Mouse (Mus musculus): ENCODE results near the gene Snf8.

Snf8 gene

DNA sequence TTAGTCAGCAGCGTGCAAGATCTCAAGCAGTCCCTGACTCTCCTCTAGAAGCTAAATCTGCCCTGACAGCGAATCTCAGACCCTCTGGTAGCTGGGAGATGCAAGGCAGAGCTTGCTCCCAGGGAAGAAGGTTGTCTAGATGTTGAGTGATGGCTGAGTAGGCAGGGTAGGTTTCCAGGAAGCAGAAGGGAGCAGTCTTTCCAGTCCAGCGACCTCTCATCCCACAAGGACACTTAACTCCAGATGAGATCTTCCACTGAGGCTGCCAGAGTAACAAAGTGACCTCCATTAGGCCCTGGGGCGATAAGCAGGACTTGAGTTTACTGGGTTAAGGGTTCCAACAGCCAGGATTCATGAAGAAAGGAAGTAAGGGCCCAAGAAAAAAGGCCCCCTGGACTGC lies 14.1 kb upstream of the Snf8 start:
- DNase-seq (ENCODE audit: low read depth, low spot score) = no peak

DNA sequence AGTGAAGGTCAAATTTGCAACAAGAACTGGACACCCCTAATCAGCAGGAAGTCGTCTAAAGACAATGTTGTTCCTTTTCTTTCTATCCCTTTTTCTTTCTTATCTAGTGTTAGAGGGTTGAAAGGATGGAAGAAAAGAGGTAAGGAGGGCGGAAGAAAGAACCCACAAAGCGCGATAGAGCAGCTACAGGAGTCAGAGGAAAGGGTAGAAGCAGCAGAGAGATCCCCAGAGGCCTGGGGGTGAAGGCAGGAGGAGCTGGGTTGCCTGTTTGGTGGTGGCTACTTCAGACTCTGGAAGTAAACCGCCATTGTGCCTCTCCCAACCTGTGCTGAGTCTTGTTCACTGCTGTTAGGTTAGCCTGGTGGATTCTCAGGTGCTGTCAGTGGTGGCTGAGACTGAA lies 6.6 kb upstream of the Snf8 start:
- no peak for DNase-seq (ENCODE audit: low read depth, low spot score)

DNA sequence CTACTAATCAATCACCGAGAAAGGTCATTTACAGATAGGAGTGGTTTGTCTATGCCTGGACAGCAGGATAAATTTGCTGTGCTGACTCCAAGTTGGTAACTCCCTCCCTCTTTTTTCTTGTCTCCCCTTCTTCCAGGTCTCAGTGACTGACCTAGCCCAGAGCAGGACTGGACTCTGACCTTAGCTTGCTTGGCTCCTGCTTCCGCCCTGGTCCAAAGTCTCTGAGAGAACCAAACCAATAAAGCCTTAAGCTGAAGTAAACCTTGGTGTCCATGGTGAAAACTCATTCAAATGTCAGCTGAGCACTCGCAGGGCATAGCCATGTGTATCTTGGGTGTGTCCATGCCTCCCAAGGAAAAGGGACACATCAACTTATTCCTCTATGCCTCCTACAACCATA lies 4.1 kb upstream of the Snf8 start:
- DNase-seq (ENCODE audit: low read depth, low spot score) = no peak

DNA sequence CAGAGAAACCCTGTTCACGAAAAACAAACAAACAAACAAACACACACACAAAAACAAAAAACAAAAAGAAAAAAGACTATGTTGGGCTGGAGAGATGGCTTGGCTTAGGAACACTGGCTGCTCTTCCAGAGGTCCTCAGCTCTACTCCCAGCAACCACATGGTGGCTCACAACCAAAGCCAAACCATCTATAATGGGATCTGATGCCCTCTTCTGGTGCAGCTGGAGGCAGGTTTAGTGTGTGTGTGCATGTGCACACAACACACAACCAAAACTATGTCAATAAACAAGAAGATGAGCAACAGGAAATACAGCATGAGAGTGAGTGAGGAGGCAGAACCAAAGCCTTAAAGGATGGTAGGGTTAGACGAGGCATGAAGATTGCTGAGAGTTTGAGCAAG lies 3.0 kb upstream of the Snf8 start:
- peak; percentile 77 for DNase-seq (ENCODE audit: low read depth, low spot score)

DNA sequence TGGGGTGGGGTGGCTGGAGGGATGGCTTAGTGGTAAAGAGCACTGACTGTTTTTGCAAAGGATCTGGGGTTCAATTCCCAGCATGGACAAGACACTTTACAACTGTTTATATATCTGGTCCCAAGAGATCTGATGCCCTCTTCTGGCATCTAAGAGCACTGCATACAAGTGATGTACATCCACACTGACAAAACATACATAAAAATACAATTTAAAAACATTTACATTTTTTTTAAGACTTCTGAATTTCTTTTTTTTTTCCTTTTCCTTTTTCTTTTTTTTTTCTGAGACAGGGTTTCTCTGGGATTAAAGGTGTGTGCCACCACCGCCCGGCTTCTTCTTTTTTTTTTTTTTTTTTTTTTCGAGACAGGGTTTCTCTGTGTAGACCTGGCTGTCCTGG lies 1.4 kb upstream of the Snf8 start:
- peak; percentile 80 for DNase-seq (ENCODE audit: low read depth, low spot score)

DNA sequence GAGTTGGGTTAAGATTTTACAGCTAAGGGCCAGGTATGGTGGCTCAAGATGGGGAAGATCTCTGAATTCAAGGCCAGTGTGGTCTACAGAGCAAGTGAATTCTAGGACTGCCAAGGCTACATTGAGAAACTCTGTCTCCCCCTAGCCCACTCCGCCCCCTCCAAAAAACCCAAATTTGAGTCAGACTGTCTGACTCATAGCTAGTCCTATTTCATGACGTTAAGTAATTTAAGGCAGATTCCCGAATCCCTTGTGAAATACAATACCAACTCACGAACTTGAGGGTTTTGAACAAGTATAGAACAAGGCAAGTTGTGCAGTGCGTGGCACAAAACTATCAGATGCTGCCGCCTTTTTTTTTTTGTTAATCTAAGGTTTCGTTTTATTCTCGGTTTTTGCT lies 569 bp upstream of the Snf8 start:
- no peak for DNase-seq (ENCODE audit: low read depth, low spot score)

DNA sequence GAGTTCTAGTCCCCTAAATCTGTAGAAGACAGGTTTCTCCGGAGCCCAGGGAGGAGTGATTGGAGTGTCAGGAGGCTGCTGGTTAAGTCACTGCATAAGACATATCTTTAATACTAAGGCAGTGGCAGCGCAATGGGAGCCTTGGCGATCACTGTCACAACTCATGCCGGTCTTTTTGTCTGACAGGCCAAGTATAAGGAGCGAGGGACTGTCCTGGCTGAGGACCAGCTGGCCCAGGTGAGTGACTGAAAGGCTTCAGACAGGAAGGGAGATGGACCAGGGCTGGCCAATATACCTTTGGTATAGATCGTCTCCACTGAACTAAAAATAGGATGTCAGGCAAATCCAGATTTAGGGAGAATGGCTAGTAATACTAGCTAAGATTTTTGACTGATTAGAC lies 448 bp downstream of the Snf8 start:
- DNase-seq (ENCODE audit: low read depth, low spot score) = no peak

DNA sequence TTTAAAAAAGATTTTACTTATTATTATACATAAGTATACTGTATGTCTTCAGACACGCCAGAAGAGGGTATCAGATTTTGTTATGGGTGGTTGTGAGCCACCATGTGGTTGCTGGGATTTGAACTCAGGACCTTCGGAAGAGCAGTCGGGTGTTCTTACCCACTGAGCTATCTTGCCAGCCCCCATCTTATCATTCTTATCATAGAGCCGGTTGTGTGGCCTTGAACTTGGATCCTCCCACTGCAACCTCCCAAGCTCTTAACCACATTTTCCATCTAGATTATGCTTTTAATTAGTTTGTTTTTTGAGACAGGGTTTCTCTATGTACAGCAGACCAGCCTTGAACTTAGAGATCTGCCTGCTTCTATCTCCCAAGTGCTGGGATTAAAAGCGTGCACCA lies 2.8 kb downstream of the Snf8 start:
- no peak for DNase-seq (ENCODE audit: low read depth, low spot score)

DNA sequence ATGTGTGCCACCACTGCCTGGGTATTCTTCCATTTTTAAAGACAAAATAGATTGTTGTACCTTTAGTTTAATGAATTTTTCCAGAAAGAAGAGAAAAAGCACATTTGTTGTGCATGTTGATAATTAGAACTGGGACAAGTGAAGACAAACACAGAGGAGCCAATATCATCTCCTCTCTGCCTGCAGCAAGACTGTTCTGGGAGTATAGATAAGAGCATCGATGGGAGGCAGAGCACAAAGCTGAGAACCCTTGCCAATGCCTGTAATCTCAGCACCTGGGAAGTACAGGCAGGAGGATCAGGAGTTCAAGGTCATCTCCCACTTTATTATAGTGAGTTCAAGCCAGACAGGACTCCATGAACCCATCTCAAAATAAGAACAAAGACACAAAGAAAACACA lies 3.9 kb downstream of the Snf8 start:
- DNase-seq (ENCODE audit: low read depth, low spot score) = no peak

DNA sequence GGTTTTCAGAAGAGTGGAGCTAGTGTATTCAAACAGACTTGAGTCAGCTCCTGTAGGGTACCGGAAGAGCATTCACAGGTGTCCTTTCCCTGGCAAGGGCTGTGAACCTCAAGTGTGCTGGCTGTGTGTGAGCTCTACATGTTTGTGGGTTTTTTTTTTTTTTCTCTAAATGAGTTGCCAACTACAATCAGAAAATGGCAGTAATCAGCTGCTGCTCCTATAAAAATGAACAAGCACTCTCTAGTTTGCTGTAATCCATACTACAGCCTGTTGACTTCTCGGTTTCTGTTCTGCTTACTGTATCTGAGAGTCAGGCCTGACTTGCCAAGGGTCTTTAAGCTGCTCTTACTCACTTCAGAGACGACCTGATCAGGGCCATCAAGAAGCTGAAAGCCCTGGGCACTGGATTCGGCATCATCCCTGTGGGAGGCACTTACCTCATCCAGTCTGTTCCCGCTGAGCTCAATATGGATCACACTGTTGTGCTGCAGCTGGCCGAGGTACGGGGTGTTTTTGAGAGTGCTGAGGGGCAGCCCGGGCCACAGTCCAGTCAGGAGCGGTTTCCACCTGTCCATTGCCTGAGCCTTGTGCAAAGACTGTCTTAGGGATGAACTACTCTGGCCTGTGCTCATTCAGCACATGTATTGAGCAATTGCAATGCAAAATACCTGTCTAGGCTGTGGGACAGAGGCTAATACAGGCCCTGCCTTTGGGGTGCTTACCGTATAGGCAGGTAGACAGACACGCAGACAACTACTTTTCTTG lies 10.3 kb downstream of the Snf8 start:
- DNase-seq (ENCODE audit: low read depth, low spot score) = no peak

DNA sequence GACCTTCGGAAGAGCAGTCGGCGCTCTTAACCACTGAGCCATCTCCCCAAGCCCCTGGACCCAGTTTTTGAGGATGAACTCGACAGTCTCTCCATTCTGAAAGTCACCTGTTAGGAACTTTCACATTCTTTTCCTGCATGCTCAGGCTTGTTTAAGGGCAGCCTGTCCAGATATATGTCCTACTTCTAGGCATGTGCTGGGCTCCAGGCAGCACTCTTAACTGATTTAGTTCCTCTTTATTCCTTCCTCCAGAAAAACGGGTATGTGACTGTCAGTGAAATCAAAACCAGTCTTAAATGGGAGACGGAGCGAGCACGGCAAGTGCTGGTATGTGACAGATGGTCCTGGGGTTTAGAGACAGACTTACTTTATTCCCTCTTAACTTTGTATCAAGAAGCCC lies 11.3 kb downstream of the Snf8 start:
- DNase-seq (ENCODE audit: low read depth, low spot score) = no peak

DNA sequence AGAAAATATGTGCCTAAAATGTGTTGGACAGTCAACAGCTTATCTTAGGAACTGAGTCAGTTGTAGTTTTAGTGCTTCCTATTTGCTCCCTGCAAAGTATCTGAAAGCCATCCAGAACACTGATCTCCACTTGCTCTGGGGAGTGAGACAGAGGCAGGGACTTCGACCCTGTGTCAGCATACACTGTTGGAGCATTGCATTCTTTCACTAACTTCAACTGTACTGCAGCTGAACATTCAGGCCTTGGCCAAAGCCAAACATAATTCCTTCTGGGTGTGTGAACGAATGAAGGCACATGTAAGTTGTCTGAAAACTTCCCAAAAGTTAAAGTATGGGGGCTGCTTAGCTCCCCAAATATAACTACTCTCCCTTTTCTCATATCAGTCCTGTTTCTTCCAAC lies 12.1 kb downstream of the Snf8 start:
- DNase-seq (ENCODE audit: low read depth, low spot score) = no peak

DNA sequence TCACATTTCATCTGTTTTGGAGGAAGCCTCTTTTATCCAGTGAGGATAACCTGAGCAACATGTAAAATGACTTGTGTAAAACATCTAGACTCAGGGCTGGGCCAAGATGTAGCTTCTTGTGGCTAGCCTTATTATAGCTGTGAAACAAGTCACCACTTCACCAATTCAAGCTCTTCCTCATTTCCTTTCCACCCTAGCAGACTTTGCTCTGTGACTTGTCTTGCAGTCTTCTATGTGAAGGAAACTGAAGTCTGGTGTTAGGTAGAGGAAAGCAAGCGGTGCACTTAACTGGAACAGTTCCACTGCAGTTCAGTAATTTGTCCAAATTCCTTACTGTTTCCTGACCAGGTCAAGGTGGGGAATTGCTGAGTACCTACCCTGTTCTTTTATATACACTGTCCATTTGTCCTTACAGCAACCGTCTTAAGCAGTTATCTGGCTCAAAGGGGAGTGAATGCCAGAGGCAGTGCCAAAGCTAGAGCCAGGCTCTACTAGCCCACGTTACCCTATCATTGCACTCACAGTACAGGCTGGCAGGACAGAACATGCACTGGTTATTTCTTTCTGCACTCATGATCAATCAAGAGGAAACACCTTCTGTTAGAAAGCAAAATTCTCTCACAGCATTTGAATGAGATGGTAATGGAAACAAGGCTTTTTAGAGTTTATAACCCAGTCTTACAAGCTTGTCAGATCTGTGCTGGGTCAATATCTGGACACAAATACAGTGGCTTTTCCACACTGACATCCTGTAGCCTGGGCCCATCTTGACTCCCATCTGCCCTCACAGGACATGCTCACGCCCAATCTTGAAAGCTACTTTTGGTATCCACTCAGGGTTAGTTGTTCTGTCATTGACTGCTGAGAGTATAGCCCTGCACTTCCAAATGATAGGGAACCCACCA lies 13.0 kb downstream of the Snf8 start:
- DNase-seq (ENCODE audit: low read depth, low spot score) = no peak

DNA sequence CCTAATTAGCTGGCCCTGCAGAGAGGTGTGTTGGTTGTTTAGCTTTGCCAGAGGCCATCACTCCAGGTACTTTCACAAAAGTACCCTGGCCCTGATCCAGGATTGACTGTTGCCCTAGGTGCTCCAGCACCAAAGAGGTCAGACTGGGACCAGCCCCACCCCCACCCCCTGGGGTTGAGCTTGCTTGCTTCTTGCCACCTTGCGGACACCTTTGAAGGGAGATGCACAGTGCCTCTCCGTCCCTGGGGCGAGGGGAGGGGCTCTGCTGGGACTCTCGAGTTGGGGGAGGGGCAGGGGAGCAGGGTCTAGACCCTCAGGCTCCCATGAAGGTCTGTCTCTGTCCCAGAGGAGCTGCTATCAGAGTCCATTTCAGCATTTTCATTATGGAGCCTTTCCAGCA lies 15.3 kb downstream of the Snf8 start:
- DNase-seq (ENCODE audit: low read depth, low spot score) = peak; percentile 63

DNA sequence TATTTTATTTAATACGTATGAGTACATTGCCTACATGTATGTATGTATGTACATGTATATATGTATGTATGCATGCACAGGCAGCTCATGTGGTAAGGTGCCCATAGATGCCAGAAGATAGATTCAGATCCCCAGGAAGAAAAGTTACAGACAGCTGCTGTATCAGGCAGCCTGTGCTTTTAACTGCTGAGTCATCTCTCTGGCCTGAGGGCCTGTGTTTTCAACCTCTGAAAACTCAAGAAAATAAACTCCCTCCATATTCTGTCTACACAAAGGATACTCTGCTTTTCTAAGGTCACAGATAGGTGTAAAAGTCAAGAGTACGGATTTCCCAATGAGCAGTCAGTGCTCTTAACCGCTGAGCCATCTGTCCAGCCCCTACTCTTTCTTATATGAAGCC lies 16.2 kb downstream of the Snf8 start:
- DNase-seq (ENCODE audit: low read depth, low spot score) = no peak

DNA sequence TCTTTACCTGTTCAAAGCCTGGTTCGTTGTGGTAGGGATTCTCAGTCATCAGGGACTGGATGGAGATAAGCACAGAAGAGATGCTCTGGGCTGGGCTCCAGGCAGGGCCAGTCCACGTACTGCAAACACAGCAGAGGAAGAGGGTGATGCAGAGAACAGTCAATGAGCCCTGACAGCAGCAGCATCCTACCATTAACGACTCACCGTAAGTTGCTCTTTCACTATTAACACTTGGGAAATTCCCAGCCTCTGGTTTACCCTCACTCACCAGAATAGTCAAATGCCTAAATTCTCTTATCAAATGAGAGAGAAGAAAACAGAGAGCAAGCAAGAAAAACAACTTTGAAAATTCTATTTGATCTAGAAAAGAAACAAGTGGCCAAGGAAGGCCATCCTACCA lies 23.6 kb downstream of the Snf8 start:
- no peak for DNase-seq (ENCODE audit: low read depth, low spot score)

DNA sequence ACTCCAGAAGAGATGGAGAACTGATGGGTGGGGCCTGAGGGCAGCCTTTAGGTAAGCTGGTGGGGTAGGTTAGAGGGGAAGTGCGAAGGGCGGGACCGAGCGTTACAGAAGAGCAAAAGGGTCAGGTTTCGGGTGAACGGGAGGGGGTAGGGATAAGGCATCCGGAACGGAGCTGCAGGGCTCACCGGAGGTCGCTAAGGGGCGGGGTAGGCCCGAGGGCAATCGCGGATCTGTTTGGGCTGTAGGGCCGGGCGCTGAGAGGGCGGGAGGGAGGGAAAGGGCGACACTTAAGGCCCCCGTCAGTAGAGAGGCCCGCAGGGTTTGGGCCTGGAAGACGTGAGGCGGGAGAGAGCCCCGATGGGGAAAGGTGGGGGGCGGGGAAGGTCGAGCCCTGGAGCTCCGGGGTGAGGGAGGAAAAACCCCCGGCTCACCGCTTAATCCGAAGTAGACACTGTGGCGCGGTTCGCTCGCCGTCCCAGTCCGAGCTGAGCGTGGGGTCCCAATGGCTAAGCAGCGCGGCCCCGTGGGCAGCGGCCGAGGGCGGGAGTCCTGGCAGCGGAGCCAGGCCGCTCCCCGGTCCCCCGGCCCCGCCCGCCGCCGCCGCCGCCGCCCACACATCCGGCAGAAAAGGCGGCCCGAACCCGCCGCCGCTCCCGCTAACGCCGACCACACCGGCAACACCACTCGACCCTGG lies 30.0 kb downstream of the Snf8 start:
- DNase-seq (ENCODE audit: low read depth, low spot score) = peak; percentile 96

DNA sequence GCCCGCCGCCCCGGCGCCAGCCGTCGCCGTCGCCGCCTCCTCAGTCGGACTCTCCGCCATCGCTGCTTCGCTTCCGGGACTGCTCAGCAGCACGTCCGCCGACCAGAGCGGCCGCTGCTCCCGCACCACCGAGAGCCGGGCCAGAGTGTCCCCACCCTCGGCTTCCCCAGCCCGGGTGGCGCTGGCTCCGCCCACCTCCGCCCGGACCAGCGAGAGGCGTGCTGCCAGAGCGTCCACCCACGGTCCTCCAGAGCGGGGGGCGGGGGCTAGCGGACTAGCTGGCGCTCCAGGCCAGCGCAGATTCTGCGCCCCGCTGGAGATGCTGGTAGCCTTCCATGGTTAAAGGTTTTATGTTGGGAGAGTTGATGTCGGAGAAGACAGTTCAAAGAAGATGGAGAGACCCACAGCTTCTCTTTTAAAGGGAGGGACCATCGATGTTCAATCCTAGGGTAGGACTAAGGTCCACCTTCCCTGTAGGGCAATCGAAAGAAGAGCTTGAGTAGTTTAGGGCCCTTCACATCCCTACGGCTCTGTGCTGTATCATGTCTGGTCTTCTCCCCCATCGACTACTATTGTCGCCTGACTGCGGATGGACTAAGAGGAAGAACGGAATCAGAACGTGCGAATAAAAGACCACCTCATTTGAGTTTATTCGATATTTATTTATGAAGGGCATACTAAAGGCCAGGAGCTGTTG lies 30.7 kb downstream of the Snf8 start, which contains the start of gene Ube2z:
Gene Ube2z (minus strand): TSS at position 174 of the 697 bp plus-strand sequence.
- peak; percentile 95 for DNase-seq (ENCODE audit: low read depth, low spot score)

DNA sequence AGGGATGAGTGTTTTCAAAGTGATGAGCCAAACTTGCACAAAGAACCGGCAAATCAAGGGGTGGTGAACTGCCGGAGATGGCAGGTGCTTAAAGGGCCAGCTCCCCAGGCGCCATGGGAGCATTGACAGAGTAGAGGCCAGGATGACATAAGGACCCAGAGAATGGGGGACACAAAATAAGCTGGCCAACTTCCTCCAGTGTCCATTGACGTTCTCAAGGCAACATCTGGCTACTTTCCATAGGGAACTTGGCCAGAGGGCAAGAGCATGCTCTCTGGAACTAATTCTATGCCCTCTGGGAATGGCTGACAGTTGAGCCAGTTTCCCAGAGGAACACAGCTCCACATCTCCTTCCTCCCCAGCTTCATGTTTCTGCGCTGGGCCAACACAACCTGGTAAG lies 33.5 kb downstream of the Snf8 start:
- DNase-seq (ENCODE audit: low read depth, low spot score) = no peak

DNA sequence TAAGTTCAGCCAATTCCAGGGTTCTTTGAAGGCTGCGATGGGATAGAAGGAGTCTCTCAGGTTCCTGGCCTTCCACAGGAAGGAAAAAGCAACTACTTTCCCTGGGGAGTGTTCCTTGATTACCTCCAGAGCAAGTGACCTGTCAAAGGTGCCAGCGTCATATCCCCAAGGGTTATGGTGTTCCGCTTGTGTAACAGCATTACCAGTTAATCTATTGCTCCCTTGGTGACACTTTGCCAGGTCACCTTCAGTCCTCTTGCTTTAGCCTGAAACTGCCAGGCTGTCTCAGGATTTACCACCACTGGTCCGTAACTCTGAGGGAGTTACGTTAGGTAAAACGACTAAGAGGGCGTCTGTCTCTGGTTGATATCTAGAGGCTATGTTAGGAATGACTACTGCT lies 35.7 kb downstream of the Snf8 start:
- DNase-seq (ENCODE audit: low read depth, low spot score) = no peak

DNA sequence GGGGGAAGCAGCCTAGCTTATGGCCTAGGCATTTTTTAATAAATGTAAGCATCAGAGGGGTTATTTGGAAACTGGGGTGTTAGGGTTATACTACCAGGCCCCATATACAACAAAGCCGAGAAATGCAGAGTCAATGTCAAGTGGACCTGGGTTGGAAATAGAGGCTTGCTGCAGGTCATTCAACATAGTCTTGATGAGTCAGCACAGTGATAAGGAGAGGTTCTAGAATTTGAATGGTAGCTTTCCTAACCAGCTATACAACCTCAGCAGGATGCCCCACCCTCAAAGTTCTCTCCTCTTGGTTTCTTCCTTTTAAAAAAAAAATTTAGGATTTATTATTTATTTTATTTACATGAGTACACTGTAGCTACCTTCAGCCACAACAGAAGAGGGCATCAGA lies 36.3 kb downstream of the Snf8 start:
- no peak for DNase-seq (ENCODE audit: low read depth, low spot score)

Measured in ES-CJ7 (cell line).